Mouse (Mus musculus) CH12.LX (cell line): ENCODE data around the gene Fhit. TPM values are rescaled to one million over a fixed set of nuclear protein-coding genes. Genes with fewer than 3 reads are reported as not detected.

Experiments
- DNase-seq: peaks from one replicate; pipeline ENCODE4 v3.0.0-alpha.2; 2013; ENCODE audit errors: extremely low read depth
- H3K27ac ChIP-seq: 2 replicates; pipeline ENCODE4 v1.5.1; 2012; ENCODE audit warnings: low read depth, mild to moderate bottlenecking, control low read depth, moderate library complexity; ENCODE audit not compliant: insufficient read depth
- H3K27me3 ChIP-seq: replicated peaks from 2 replicates; pipeline ENCODE3; 2012; ENCODE audit warnings: inconsistent platforms
- H3K36me3 ChIP-seq, 2 experiments: replicated peaks in 1 of 2; 2 replicates each; pipeline versions ENCODE3 to v1.6.1; 2012; ENCODE audit warnings: inconsistent platforms in 1 of 2, low read length in 1 of 2, mild to moderate bottlenecking in 1 of 2, mixed read lengths in 1 of 2, moderate library complexity in 1 of 2; ENCODE audit not compliant: control insufficient read depth in 1 of 2, insufficient read depth in 1 of 2
- H3K4me1 ChIP-seq, 2 experiments: 2 replicates each; pipeline ENCODE4 v1.6.1; 2012; ENCODE audit warnings: inconsistent platforms in 1 of 2, moderate library complexity in 1 of 2; ENCODE audit not compliant: insufficient read depth in 2 of 2, control insufficient read depth in 1 of 2
- H3K4me2 ChIP-seq: 2 replicates; pipeline ENCODE4 v1.6.1; 2012; ENCODE audit warnings: low read depth, mild to moderate bottlenecking, control low read depth; ENCODE audit not compliant: poor library complexity, insufficient read depth, severe bottlenecking
- H3K4me3 ChIP-seq, 3 experiments: fragments of 150-350 bp in 1 of 3; sonication (generic) in 1 of 3; replicated peaks in 1 of 3; 2 replicates each; pipeline versions ENCODE3 to v1.5.1; 2011 to 2012; ENCODE audit warnings: low read depth in 2 of 3, low read length in 2 of 3, mild to moderate bottlenecking in 2 of 3, moderate library complexity in 2 of 3, control low read depth in 1 of 3, improper control_type of control experiment in 1 of 3, inconsistent platforms in 1 of 3, mixed read lengths in 1 of 3; ENCODE audit not compliant: poor library complexity in 1 of 3
- H3K79me2 ChIP-seq: replicated peaks from 2 replicates; pipeline ENCODE4 v1.6.1; 2012; ENCODE audit warnings: mild to moderate bottlenecking, moderate library complexity; ENCODE audit not compliant: control insufficient read depth, poor library complexity, insufficient read depth, severe bottlenecking; ENCODE audit errors: extremely low read depth
- H3K9ac ChIP-seq: 2 replicates; pipeline ENCODE4 v1.6.1; 2012; ENCODE audit warnings: low read depth, mild to moderate bottlenecking, control low read depth, moderate library complexity; ENCODE audit not compliant: insufficient read depth
- H3K9me3 ChIP-seq: replicated peaks from 2 replicates; pipeline ENCODE3; 2012; ENCODE audit warnings: low read length, inconsistent platforms, mixed read lengths
- CHD1 ChIP-seq: IDR thresholded peaks from 2 replicates; pipeline ENCODE4 v1.6.1; 2012; ENCODE audit warnings: low read depth, low read length, improper control_type of control experiment, inconsistent platforms
- CHD2 ChIP-seq: IDR thresholded peaks from 2 replicates; pipeline ENCODE4 v1.6.1; 2011; ENCODE audit warnings: low read length, improper control_type of control experiment
- CTCF ChIP-seq, 2 experiments: IDR thresholded peaks in 1 of 2; conservative IDR thresholded peaks in 1 of 2; 2 replicates each; pipeline ENCODE4 v1.5.1; 2011 to 2012; ENCODE audit warnings: low read depth in 2 of 2, low read length in 2 of 2, improper control_type of control experiment in 1 of 2, inconsistent platforms in 1 of 2, mild to moderate bottlenecking in 1 of 2, moderate library complexity in 1 of 2
- E2F4 ChIP-seq: IDR thresholded peaks from 2 replicates; pipeline ENCODE4 v1.6.1; 2011; ENCODE audit warnings: low read depth, low read length, improper control_type of control experiment; ENCODE audit not compliant: insufficient replicate concordance
- ELF1 ChIP-seq: IDR thresholded peaks from 2 replicates; pipeline ENCODE4 v1.6.1; 2014; ENCODE audit warnings: low read depth, mild to moderate bottlenecking, inconsistent platforms, low read length, improper control_type of control experiment
- EP300 ChIP-seq: IDR thresholded peaks from 2 replicates; pipeline ENCODE4 v1.6.1; 2011; ENCODE audit warnings: low read length, improper control_type of control experiment
- ETS1 ChIP-seq: conservative IDR thresholded peaks from 2 replicates; pipeline ENCODE4 v1.6.1; 2012; ENCODE audit warnings: low read depth, mild to moderate bottlenecking, inconsistent platforms, low read length, improper control_type of control experiment, moderate library complexity
- GABPA ChIP-seq: IDR thresholded peaks from 2 replicates; pipeline ENCODE4 v1.6.1; 2012; ENCODE audit warnings: low read depth, low read length, improper control_type of control experiment, inconsistent platforms; ENCODE audit not compliant: insufficient replicate concordance
- HCFC1 ChIP-seq: IDR thresholded peaks from 2 replicates; pipeline ENCODE4 v1.6.1; 2012; ENCODE audit warnings: low read depth, mild to moderate bottlenecking, inconsistent platforms, low read length, improper control_type of control experiment
- IRF4 ChIP-seq: IDR thresholded peaks from 2 replicates; pipeline ENCODE4 v1.6.1; 2014; ENCODE audit warnings: low read depth, mild to moderate bottlenecking, inconsistent platforms, low read length, improper control_type of control experiment
- JUND ChIP-seq: conservative IDR thresholded peaks from 2 replicates; pipeline ENCODE4 v1.6.1; 2011; ENCODE audit warnings: low read depth, low read length, improper control_type of control experiment
- KAT2A ChIP-seq: IDR thresholded peaks from 2 replicates; pipeline ENCODE4 v1.6.1; 2012; ENCODE audit warnings: low read length, improper control_type of control experiment, inconsistent platforms; ENCODE audit not compliant: insufficient replicate concordance
- MAFK ChIP-seq: IDR thresholded peaks from 2 replicates; pipeline ENCODE4 v1.6.1; 2011; ENCODE audit warnings: low read length, improper control_type of control experiment; ENCODE audit not compliant: insufficient replicate concordance
- MAZ ChIP-seq: IDR thresholded peaks from 2 replicates; pipeline ENCODE4 v1.6.1; 2012; ENCODE audit warnings: low read depth, mild to moderate bottlenecking, inconsistent platforms, low read length, improper control_type of control experiment, moderate library complexity
- MEF2A ChIP-seq: IDR thresholded peaks from 2 replicates; pipeline ENCODE4 v1.6.1; 2014; ENCODE audit warnings: low read depth, mild to moderate bottlenecking, inconsistent platforms, low read length, improper control_type of control experiment, borderline replicate concordance
- MYC ChIP-seq: IDR thresholded peaks from 2 replicates; pipeline ENCODE4 v1.6.1; 2011; ENCODE audit warnings: low read depth, mild to moderate bottlenecking, improper control_type of control experiment, low read length
- PAX5 ChIP-seq: IDR thresholded peaks from 2 replicates; pipeline ENCODE4 v1.6.1; 2012; ENCODE audit warnings: low read length, inconsistent platforms, mixed read lengths
- RCOR1 ChIP-seq: conservative IDR thresholded peaks from 2 replicates; pipeline ENCODE4 v1.6.1; 2012; ENCODE audit warnings: low read depth, mild to moderate bottlenecking, inconsistent platforms, low read length, improper control_type of control experiment
- UBTF ChIP-seq: IDR thresholded peaks from 2 replicates; pipeline ENCODE4 v1.6.1; 2012; ENCODE audit warnings: low read depth, mild to moderate bottlenecking, inconsistent platforms, low read length, improper control_type of control experiment, moderate library complexity
- ZMIZ1 ChIP-seq: IDR thresholded peaks from 2 replicates; pipeline ENCODE4 v1.6.1; 2012; ENCODE audit warnings: low read depth, mild to moderate bottlenecking, inconsistent platforms, low read length, improper control_type of control experiment
- ZNF384 ChIP-seq: IDR thresholded peaks from 2 replicates; pipeline ENCODE4 v1.6.1; 2012; ENCODE audit warnings: low read depth, low read length, improper control_type of control experiment, inconsistent platforms
- dilution Hi-C: fragments of 300-500 bp; cut with MboI; formaldehyde crosslinking; loops from 2 replicates; pipeline ENCODE4 v1.14.3; 2020; ENCODE audit warnings: low sequenced_read_pairs; ENCODE audit not compliant: extremely low pct_unique_long_range_greater_than_20kb, extremely low pct_ligation_motif_present
- in situ Hi-C: fragments of 300-500 bp; cut with MboI; formaldehyde crosslinking; loops from 3 replicates; pipeline ENCODE4 v1.14.3; 2019; ENCODE audit warnings: low sequenced_read_pairs, low pct_ligation_motif_present, low pct_unique_long_range_greater_than_20kb, mixed read lengths
- polyA plus RNA-seq: library from polyadenylated mRNA; unstranded; fragments of >175 nt; gene quantifications from 2 replicates; pipeline ENCODE4 v1.2.1, GENCODE M21; 2012; ENCODE audit warnings: low read depth; ENCODE audit not compliant: insufficient read length
- total RNA-seq, 2 experiments: library from RNA; depleted of rRNA; stranded (reverse); fragments of 300-350 nt in 1 of 2; fragments of >200 nt in 1 of 2; gene quantifications; 2 replicates each; pipeline ENCODE4 v1.2.3; 2012 to 2014

Gene Fhit
- total and polyA plus RNA-seq, 3 experiments: 0.64 to 1.9 (median 0.64) TPM

- Histone ChIP-seq H3K27ac (no peak overlapping the region), H3K4me1 (no peaks in the 10 kb centered on the region), H3K36me3 (no peaks in the 10 kb centered on the region), H3K4me3 (no peak overlapping the region), H3K4me2 (no peak overlapping the region), H3K27me3 (no peaks in the 10 kb centered on the region), H3K79me2 (no peaks in the 10 kb centered on the region), H3K9ac (no peak overlapping the region), H3K9me3 (no peaks in the 10 kb centered on the region)
- no peak for DNase-seq
- dilution Hi-C loops (no loop called here), in situ Hi-C loops (no loop called here)
- TF ChIP-seq ELF1: no peak
- TF ChIP-seq GABPA: no peak
- TF ChIP-seq RCOR1: no peak
- TF ChIP-seq MAFK: no peak
- TF ChIP-seq UBTF: no peak
- no peak for TF ChIP-seq CHD2
- no peak for TF ChIP-seq CTCF (conservative IDR thresholded peaks at IDR 0.05 in 1 of 2, IDR thresholded peaks at IDR 0.05 in 1 of 2; ENCODE audit: low read depth in 2 of 2, low read length in 2 of 2)
- TF ChIP-seq PAX5: no peak
- TF ChIP-seq ETS1: no peak
- no peak for TF ChIP-seq MEF2A
- no peak for TF ChIP-seq KAT2A
- no peak for TF ChIP-seq CHD1
- TF ChIP-seq ZMIZ1: no peak
- TF ChIP-seq MYC: no peak
These were observed 940.0 kb downstream of the Fhit start for GRCm38 (mm10) chr14:10221847-10222246.

- H3K79me2 ChIP-seq: no peaks in the 10 kb centered on the region
- H3K9me3 ChIP-seq: no peaks in the 10 kb centered on the region
- H3K27ac ChIP-seq: no peak overlapping the region
- peaks cover 0 to 4% of the 10 kb centered on the region in 2 experiments; a peak in 2 of 4 replicates for H3K4me1 ChIP-seq
- H3K4me2 ChIP-seq: no peak overlapping the region
- H3K27me3 ChIP-seq: no peaks in the 10 kb centered on the region
- in situ Hi-C loops (no loop called here), dilution Hi-C loops (no loop called here)
- H3K9ac ChIP-seq: no peak overlapping the region
- H3K36me3 ChIP-seq: no peaks in the 10 kb centered on the region
- no peak for TF ChIP-seq CTCF (conservative IDR thresholded peaks at IDR 0.05 in 1 of 2, IDR thresholded peaks at IDR 0.05 in 1 of 2; ENCODE audit: low read depth in 2 of 2, low read length in 2 of 2)
- TF ChIP-seq ZNF384: no peak
- TF ChIP-seq EP300: no peak
- no peak for TF ChIP-seq MAZ
- TF ChIP-seq IRF4: no peak
- no peak for TF ChIP-seq UBTF
- no peak for TF ChIP-seq KAT2A
- no peak for TF ChIP-seq ELF1
- TF ChIP-seq E2F4: no peak
- TF ChIP-seq GABPA: no peak
- no peak for TF ChIP-seq MAFK
- TF ChIP-seq HCFC1: no peak
- no peak for TF ChIP-seq JUND
- no peak for TF ChIP-seq ETS1
- DNase-seq: no peak
- H3K4me3 ChIP-seq: no peak overlapping the region
These were observed 948.6 kb downstream of the Fhit start for GRCm38 (mm10) chr14:10213216-10213615.
